Mouse (Mus musculus): Measurements from ENCODE around the gene Kcnj15.

The Kcnj15 gene

GRCm38 (mm10) chr16:95245499-95245898 is 11.9 kb upstream of the Kcnj15 start:
- DNase-seq: no peak

- no peak for DNase-seq
These were observed 8.7 kb upstream of the Kcnj15 start for GRCm38 (mm10) chr16:95248646-95249045.

GRCm38 (mm10) chr16:95256648-95257047 is 710 bp upstream of the Kcnj15 start:
- no peak for DNase-seq

- DNase-seq: no peak
These were observed 742 bp downstream of the Kcnj15 start for GRCm38 (mm10) chr16:95258100-95258499.

GRCm38 (mm10) chr16:95259505-95259904 is 2.1 kb downstream of the Kcnj15 start:
- DNase-seq: peak; percentile 50

- no peak for DNase-seq
These were observed 3.3 kb downstream of the Kcnj15 start for GRCm38 (mm10) chr16:95260693-95261092.

- DNase-seq: no peak
These were observed 4.4 kb downstream of the Kcnj15 start for GRCm38 (mm10) chr16:95261807-95262206.

- DNase-seq: no peak
These were observed 5.5 kb downstream of the Kcnj15 start for GRCm38 (mm10) chr16:95262706-95263363.

GRCm38 (mm10) chr16:95264324-95264723 is 7.0 kb downstream of the Kcnj15 start:
- no peak for DNase-seq

GRCm38 (mm10) chr16:95267481-95268183 is 10.3 kb downstream of the Kcnj15 start:
- no peak for DNase-seq

GRCm38 (mm10) chr16:95269610-95270009 is 12.3 kb downstream of the Kcnj15 start:
- DNase-seq: no peak

GRCm38 (mm10) chr16:95273101-95273500 is 15.7 kb downstream of the Kcnj15 start:
- no peak for DNase-seq

GRCm38 (mm10) chr16:95275713-95276502 is 18.6 kb downstream of the Kcnj15 start:
- peak; percentile 74 for DNase-seq

- no peak for DNase-seq
These were observed 21.7 kb downstream of the Kcnj15 start for GRCm38 (mm10) chr16:95279015-95279414.

- no peak for DNase-seq
These were observed 23.0 kb downstream of the Kcnj15 start for GRCm38 (mm10) chr16:95280338-95280737.

- no peak for DNase-seq
These were observed 26.0 kb downstream of the Kcnj15 start for GRCm38 (mm10) chr16:95283369-95283768.

- no peak for DNase-seq
These were observed 26.8 kb downstream of the Kcnj15 start for GRCm38 (mm10) chr16:95284085-95284727.

- no peak for DNase-seq
These were observed 27.7 kb downstream of the Kcnj15 start for GRCm38 (mm10) chr16:95285043-95285442.

- no peak for DNase-seq
These were observed 28.4 kb downstream of the Kcnj15 start for GRCm38 (mm10) chr16:95285767-95286166.

- DNase-seq: peak; percentile 63
These were observed 30.3 kb downstream of the Kcnj15 start for GRCm38 (mm10) chr16:95287656-95288055.

- DNase-seq: no peak
These were observed 32.0 kb downstream of the Kcnj15 start for GRCm38 (mm10) chr16:95289375-95289774.

- peak; percentile 78 for DNase-seq
These were observed 34.2 kb downstream of the Kcnj15 start for GRCm38 (mm10) chr16:95291450-95292101.

Measured in kidney, postnatal 10 days (tissue).